Mouse (Mus musculus) megakaryocyte, embryonic 14.5 days (primary cell): Measurements from ENCODE around the gene Rarg.

Source experiments
- FLI1 ChIP-seq: IDR thresholded peaks from 2 replicates; pipeline ENCODE4 v1.6.1; 2012; ENCODE audit warnings: low read length, inconsistent platforms, mixed read lengths
- GATA1 ChIP-seq: IDR thresholded peaks from 3 replicates; pipeline ENCODE4 v1.6.1; 2012; ENCODE audit warnings: mixed read lengths, low read length, inconsistent platforms, borderline replicate concordance

DNA sequence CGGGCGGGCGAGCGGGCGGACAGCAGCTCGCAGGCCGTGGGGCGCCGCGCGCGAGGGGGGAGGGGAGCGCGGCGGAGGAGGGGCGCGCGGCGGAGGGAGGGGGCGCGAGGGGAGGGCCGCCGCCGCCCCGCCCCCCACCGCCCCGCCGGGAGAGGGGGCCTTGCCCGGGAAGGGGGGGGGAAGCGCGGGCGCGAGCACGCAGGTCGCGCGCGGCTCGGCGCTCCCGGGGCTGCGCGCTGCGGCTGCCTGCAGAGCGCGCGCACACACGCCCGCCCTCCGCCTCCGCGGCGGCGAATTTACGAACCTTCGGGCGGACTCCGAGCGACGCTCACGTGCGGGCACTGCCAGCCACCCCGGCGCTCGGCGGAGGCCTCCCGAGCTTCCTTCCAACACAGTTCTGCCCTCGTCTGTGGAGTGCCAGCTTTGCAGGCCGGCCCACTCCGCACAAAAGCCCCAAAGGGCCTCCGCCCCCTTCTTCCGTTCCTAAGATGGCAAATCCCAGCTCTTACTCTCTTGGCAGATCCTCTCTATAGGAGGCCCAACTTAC, 53.4 kb downstream of the Rarg start:
- no peak for TF ChIP-seq GATA1
- TF ChIP-seq FLI1: no peak
